Mouse (Mus musculus) small intestine, adult 2 months (tissue): ENCODE measurements around the gene Ncmap. TPM values are rescaled to one million over a fixed set of nuclear protein-coding genes. Genes with fewer than 3 reads are reported as not detected.
A peak's percentile ranks its signal among the peaks of the same experiment; 100 is the strongest.
"Not testable (repeated sequence)": the region's sequence is repeated elsewhere in the genome, so short reads cannot be mapped to it uniquely, and the experiment has no call there.

Experiments
- H3K27ac ChIP-seq: fragments of 200-500 bp; 2 replicates; pipeline ENCODE4 v1.5.1; 2012; ENCODE audit warnings: low read depth, low read length, control low read depth, inconsistent platforms; ENCODE audit not compliant: insufficient read depth
- H3K27me3 ChIP-seq: fragments of 200-500 bp; 2 replicates; pipeline ENCODE4 v1.6.1; 2012; ENCODE audit warnings: mild to moderate bottlenecking, moderate library complexity, low read length, inconsistent platforms; ENCODE audit not compliant: control insufficient read depth, insufficient read depth
- H3K36me3 ChIP-seq: fragments of 200-500 bp; 2 replicates; pipeline ENCODE4 v1.6.1; 2012; ENCODE audit warnings: mild to moderate bottlenecking, low read length, control low read depth, inconsistent platforms; ENCODE audit not compliant: control insufficient read depth, insufficient read depth
- H3K4me1 ChIP-seq: fragments of 200-500 bp; 2 replicates; pipeline ENCODE4 v1.6.1; 2012; ENCODE audit warnings: low read length, inconsistent platforms, mixed read lengths; ENCODE audit not compliant: control insufficient read depth, insufficient read depth, insufficient read length
- H3K4me3 ChIP-seq: fragments of 200-500 bp; 2 replicates; pipeline ENCODE4 v1.5.1; 2012; ENCODE audit warnings: low read depth, mild to moderate bottlenecking, control low read depth, inconsistent platforms, low read length, moderate library complexity
- CTCF ChIP-seq: fragments of 200-500 bp; IDR thresholded peaks from 2 replicates; pipeline ENCODE4 v1.5.1; 2012; ENCODE audit warnings: low read depth, mild to moderate bottlenecking, control low read depth, inconsistent platforms, low read length, moderate library complexity, mixed read lengths; ENCODE audit not compliant: insufficient replicate concordance, insufficient read length; ENCODE audit errors: extremely low read depth
- POLR2A ChIP-seq: fragments of 200-500 bp; IDR thresholded peaks from 2 replicates; pipeline ENCODE4 v1.6.1; 2012; ENCODE audit warnings: low read depth, mild to moderate bottlenecking, control low read depth, inconsistent platforms, low read length, moderate library complexity
- WGBS: fragments of 180-500 bp; shearing (Covaris S2); methylation state at CpG from one replicate; pipeline ENCODE4 v1.1.7; 2018; 5-methylcytosine and 5-hydroxymethylcytosine counted together
- polyA plus RNA-seq: library from polyadenylated mRNA; depleted of rRNA; stranded (reverse); fragments of >200 nt; gene quantifications from 2 replicates; pipeline ENCODE4 v1.2.3, GENCODE M21; 2012

The Ncmap gene
- polyA plus RNA-seq, 1 experiment: 2.2 TPM

DNA sequence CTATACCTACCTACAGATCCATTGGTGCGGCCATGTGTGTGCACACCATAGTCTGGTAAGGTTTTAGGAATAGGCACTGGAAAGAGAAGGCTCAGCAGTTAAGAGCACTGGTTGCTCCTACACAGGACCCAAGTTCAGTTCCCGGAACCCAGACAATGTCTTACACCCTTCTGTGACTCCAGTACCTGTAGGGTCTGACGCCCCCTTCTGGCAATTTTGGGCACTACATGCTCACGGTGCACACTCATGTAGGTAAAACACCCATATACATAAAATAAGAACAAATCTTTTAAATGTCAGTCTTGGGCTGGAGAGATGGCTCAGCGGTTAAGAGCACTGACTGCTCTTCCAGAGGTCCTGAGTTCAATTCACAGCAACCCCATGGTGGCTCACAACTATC, 24.7 kb downstream of the Ncmap start:
- H3K27ac ChIP-seq: no peak overlapping the region
- no peaks in the 10 kb centered on the region for H3K36me3 ChIP-seq
- TF ChIP-seq CTCF (peak; percentile 11; the same call in 1 of the 2 replicates), POLR2A (no peak)
- H3K4me1 ChIP-seq: no peaks in the 10 kb centered on the region
- no peak overlapping the region for H3K4me3 ChIP-seq
- 85% methylated on average over 5 of the region's 5 CpGs for WGBS
- H3K27me3 ChIP-seq: no peaks in the 10 kb centered on the region

DNA sequence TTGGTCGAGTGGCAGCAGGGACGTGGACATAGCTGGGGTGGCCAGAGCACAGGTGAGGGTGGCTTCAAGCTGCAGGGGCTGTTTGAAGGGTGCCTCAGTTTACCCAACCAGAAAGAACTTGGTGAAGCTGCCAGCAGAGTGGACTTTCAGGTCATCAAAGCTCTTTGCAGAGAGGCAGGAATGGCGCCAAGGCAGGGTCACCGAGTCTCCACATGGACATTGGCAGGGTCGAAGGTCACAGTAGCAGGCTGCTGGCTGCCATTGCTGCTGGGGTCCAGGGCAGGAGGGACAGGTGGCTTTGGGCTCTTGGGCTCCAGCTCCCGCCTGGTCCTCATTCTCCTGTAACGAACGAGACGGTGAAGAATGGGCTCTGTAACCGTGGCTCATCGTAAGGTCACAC, 27.7 kb downstream of the Ncmap start:
- H3K27me3 ChIP-seq: no peaks in the 10 kb centered on the region
- TF ChIP-seq CTCF (no peak), POLR2A (no peak)
- H3K27ac ChIP-seq: no peak overlapping the region
- H3K36me3 ChIP-seq: no peaks in the 10 kb centered on the region
- H3K4me3 ChIP-seq: no peak overlapping the region
- no peaks in the 10 kb centered on the region for H3K4me1 ChIP-seq
- WGBS: 84% methylated on average over 11 of the region's 11 CpGs

GRCm38 (mm10) chr4:135362828-135363227, 35.2 kb downstream of the Ncmap start:
- Histone ChIP-seq H3K27me3 (no peaks in the 10 kb centered on the region), H3K27ac (no peak overlapping the region), H3K4me1 (no peaks in the 10 kb centered on the region), H3K4me3 (no peak overlapping the region), H3K36me3 (no peaks in the 10 kb centered on the region)
- TF ChIP-seq CTCF (no peak), POLR2A (no peak)
- WGBS: 54% methylated on average over 6 of the region's 6 CpGs

- H3K4me3 ChIP-seq: no peak overlapping the region
- H3K27ac ChIP-seq: no peak overlapping the region
- TF ChIP-seq CTCF: no peak
- no peak for TF ChIP-seq POLR2A
- no peaks in the 10 kb centered on the region for H3K36me3 ChIP-seq
- peaks cover 4% of the 10 kb centered on the region; the same call in 1 of the 2 replicates for H3K4me1 ChIP-seq
- no peaks in the 10 kb centered on the region for H3K27me3 ChIP-seq
- 92% methylated on average over 12 of the region's 12 CpGs for WGBS
These were observed 36.3 kb downstream of the Ncmap start for GRCm38 (mm10) chr4:135361722-135362121.

- peak; percentile 53; the same call in 1 of the 2 replicates for TF ChIP-seq CTCF
- TF ChIP-seq POLR2A: no peak
- 2% methylated on average over 6 of the region's 6 CpGs for WGBS
- Histone ChIP-seq H3K27me3 (no peaks in the 10 kb centered on the region), H3K4me3 (no peak overlapping the region), H3K36me3 (no peaks in the 10 kb centered on the region), H3K27ac (no peak overlapping the region), H3K4me1 (peaks cover 8% of the 10 kb centered on the region; the same call in 1 of the 2 replicates)
These were observed 39.3 kb downstream of the Ncmap start for GRCm38 (mm10) chr4:135358736-135359135.

DNA sequence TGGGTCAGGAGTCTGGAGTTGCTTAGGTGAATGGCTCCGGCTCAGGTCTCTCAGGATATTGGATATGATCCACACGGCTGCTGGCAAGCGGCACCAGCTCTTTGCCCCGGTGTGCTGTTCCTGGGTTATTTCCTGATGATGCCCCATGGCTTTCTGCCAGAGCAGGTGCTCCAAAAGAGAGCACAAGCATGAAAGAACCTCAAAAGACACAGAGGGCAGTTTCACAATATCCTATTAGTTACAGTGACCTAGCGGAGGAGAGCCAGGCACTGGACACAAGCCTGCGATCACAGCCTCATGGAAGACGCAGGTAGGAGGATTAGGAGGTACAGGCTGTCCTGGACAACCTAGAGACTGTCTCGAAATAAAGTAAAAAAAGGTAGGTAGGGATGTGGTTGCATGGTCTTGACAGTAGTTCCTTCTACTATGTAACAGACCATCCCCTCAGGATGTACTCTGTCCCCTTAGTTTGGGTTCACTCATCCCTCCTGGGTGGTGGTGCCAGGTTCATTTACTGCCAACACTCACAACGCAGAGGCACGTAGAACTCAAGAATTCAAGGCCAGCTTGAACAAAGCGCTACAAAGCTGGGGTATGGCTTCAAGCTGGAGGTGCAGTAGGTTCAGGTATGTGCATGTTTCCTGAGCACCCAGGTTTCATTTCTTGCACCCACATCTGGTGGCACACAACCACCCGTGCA, 40.7 kb downstream of the Ncmap start:
- peaks cover 8% of the 10 kb centered on the region; the same call in 1 of the 2 replicates for H3K4me1 ChIP-seq
- 37% methylated on average over 12 of the region's 12 CpGs for WGBS

DNA sequence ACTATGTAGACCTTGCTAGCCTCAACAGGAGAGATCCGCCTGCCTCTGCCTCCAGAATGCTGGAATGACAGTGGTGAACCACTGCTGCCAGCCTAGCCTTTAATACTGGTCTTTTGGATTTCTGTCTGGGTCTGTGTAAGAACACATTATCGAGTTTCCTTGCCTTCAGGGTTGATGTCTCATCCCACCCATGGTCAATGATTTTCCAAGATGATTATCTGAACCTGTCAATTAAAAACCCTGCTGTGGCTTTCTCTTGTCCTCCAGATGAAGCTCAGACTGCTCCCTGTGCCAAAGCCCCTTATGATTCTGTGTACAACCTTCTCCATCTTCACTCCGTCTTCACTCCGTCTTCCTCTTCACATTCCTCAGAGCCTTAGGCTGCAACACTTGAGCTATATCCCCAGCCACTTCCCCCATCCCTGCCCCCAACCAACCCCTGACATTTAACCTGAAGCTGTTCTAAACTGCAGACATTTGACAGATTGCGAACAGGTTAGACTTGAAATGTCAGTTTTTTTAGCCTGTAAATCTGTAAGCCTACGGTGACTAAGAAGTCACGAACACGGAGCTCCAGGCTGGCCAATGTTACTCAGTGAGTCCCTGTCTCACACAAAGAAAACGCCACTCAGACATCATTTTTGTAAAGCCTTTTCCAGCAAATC, 42.0 kb downstream of the Ncmap start:
- Histone ChIP-seq H3K4me3 (no peak overlapping the region), H3K36me3 (no peaks in the 10 kb centered on the region), H3K27ac (no peak overlapping the region), H3K27me3 (no peaks in the 10 kb centered on the region), H3K4me1 (peaks cover 13% of the 10 kb centered on the region)
- TF ChIP-seq CTCF (no peak), POLR2A (no peak)
- 43% methylated on average over 9 of the region's 9 CpGs for WGBS

More for the DNA sequence above, 40.7 kb downstream of the Ncmap start:
- no peak for TF ChIP-seq POLR2A
- TF ChIP-seq CTCF: no peak
- Histone ChIP-seq H3K27me3 (no peaks in the 10 kb centered on the region), H3K4me3 (no peak overlapping the region), H3K27ac (peak overlapping the region; percentile 14; the same call in 1 of the 2 replicates), H3K36me3 (no peaks in the 10 kb centered on the region)

DNA sequence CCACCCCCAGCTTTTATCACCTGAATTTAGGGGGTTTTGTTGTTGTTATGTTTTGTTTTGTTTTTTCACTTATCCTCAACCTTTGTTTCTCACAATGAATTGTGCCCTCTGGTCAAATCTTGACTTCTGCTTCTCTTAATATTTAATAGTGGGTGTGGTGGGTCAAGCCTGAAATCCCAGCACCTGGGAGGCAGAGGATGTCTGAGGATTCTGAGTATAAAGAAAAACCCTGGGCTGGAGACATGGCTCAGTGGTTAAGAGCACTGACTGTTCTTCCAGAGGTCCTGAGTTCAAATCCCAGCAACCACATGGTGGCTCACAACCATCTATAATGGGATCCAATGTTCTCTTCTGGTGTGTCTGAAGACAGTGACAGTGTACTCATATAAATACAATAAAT, 43.3 kb downstream of the Ncmap start:
- H3K4me1 ChIP-seq: peaks cover 13% of the 10 kb centered on the region
- not testable (repeated sequence) for H3K36me3 ChIP-seq, H3K27me3 ChIP-seq, H3K4me3 ChIP-seq, H3K27ac ChIP-seq
